Mouse (Mus musculus) midbrain, postnatal 0 days (tissue): ENCODE measurements around the gene Dnajc22. TPM values are rescaled to one million over a fixed set of nuclear protein-coding genes. Genes with fewer than 3 reads are reported as not detected.

Source experiments
- ATAC-seq: fragments of 200-750 bp; cut with Nextera tagmentation; 2 replicates; pipeline ENCODE4 v1.8.0; 2017; ENCODE audit warnings: moderate number of reproducible peaks, mild to moderate bottlenecking, moderate TSS enrichment, moderate library complexity; ENCODE audit not compliant: low FRiP score
- DNase-seq: peaks from one replicate; pipeline ENCODE4 v3.0.0-alpha.2; 2015; ENCODE audit warnings: low spot score
- H3K27ac ChIP-seq: fragments of 300-500 bp; sonication (generic); 2 replicates; pipeline ENCODE4 v1.5.1; 2014; ENCODE audit warnings: low read depth, mild to moderate bottlenecking, low read length, mixed read lengths
- H3K27me3 ChIP-seq: fragments of 300-500 bp; sonication (generic); 2 replicates; pipeline ENCODE4 v1.6.1; 2014; ENCODE audit warnings: low read length, control low read depth, mixed read lengths; ENCODE audit not compliant: insufficient read depth
- H3K36me3 ChIP-seq: fragments of 300-500 bp; sonication (generic); 2 replicates; pipeline ENCODE4 v1.6.1; 2014; ENCODE audit warnings: low read length, control low read depth, mixed read lengths; ENCODE audit not compliant: insufficient read depth
- H3K4me1 ChIP-seq: fragments of 300-500 bp; sonication (generic); 2 replicates; pipeline ENCODE4 v1.6.1; 2014; ENCODE audit warnings: mild to moderate bottlenecking, control low read depth, antibody characterized with exemption, low read length, mixed read lengths; ENCODE audit not compliant: insufficient read depth
- H3K4me2 ChIP-seq: fragments of 300-500 bp; sonication (generic); 2 replicates; pipeline ENCODE4 v1.6.1; 2014; ENCODE audit warnings: low read depth, mild to moderate bottlenecking, low read length, mixed read lengths; ENCODE audit not compliant: poor library complexity, severe bottlenecking
- H3K4me3 ChIP-seq: fragments of 300-500 bp; sonication (generic); 2 replicates; pipeline ENCODE4 v1.5.1; 2014; ENCODE audit warnings: low read depth, mild to moderate bottlenecking, low read length, moderate library complexity
- H3K9ac ChIP-seq: fragments of 300-500 bp; sonication (generic); replicated peaks from 2 replicates; pipeline ENCODE4 v1.6.1; 2014; ENCODE audit warnings: mild to moderate bottlenecking, low read length, moderate library complexity, mixed read lengths; ENCODE audit not compliant: poor library complexity, severe bottlenecking
- H3K9me3 ChIP-seq: fragments of 300-500 bp; sonication (generic); 2 replicates; pipeline ENCODE4 v1.6.1; 2016; ENCODE audit warnings: low read length, control low read depth
- CTCF ChIP-seq: IDR thresholded peaks from 2 replicates; pipeline ENCODE4 v1.5.1; 2016; ENCODE audit warnings: antibody characterized with exemption, mild to moderate bottlenecking
- WGBS: fragments of 180-500 bp; shearing (Covaris S2); extraction: QIAGEN DNeasy Blood & Tissue Kit; methylation state at CpG from one replicate; pipeline ENCODE4 v1.1.7; 2014; 5-methylcytosine and 5-hydroxymethylcytosine counted together
- polyA plus RNA-seq: library from polyadenylated mRNA; unstranded; fragments of >200 nt; fragmentation: Nextera tagmentation; extraction: Ambion mirVana; gene quantifications from 2 replicates; pipeline ENCODE4 v1.2.1, GENCODE M21; 2015
- total RNA-seq: library from RNA; depleted of rRNA; stranded (reverse); fragments of >200 nt; gene quantifications from 2 replicates; pipeline ENCODE4 v1.2.3, GENCODE M21; 2014

The Dnajc22 gene
- total and polyA plus RNA-seq, 2 experiments from 2014 or later: 0.88 to 1.6 TPM

DNA sequence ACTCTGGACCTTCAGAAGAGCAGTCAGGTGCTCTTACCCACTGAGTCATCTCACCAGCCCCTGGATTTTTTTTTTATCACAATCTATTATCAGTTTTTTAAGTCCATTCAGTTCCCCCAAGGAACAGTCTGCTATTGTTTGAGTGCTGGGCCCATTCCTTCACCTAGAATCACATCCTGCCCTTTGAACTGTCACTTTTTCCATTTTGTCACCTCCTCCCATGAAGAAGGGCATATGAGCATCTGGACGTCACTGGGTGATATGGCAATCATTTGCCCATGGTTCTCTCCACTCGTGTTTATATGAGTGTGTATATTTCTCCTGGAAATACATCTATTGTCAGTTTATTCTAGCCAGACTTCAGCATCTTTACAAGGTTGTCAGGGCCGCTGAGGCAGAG is 14.9 kb downstream of the Dnajc22 start:
- DNase-seq: no peak
- no peaks in the 10 kb centered on the region for H3K27me3 ChIP-seq
- no peak overlapping the region for H3K9ac ChIP-seq
- no peaks in the 10 kb centered on the region for H3K36me3 ChIP-seq
- no peak overlapping the region for H3K4me2 ChIP-seq
- no peaks in the 10 kb centered on the region for H3K9me3 ChIP-seq
- 81% methylated on average over 3 of the region's 3 CpGs for WGBS
- H3K27ac ChIP-seq: no peak overlapping the region
- H3K4me1 ChIP-seq: no peaks in the 10 kb centered on the region
- ATAC-seq: no peak
- no peak overlapping the region for H3K4me3 ChIP-seq
- TF ChIP-seq CTCF: no peak

DNA sequence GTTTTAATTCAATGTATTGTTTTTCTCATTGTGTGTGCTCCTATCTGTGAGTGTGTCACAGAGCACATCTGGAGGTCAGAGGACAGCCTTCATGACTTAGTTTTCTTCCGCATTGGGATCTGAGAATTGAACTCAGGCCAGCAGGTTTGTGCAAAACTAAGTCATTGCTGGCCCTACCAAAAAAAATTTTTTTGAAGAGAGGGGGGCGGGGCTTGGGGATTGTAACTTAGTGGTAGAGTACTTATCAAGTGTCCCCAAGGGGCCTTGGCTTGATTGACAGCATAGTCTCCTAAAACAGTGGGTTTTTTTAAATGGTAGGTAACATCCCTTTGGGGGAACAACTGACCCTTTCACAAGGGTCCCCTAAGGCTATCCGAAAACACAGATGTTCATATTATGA is 18.2 kb downstream of the Dnajc22 start:
- Histone ChIP-seq H3K27me3 (no peaks in the 10 kb centered on the region), H3K27ac (no peak overlapping the region), H3K9me3 (no peaks in the 10 kb centered on the region), H3K4me2 (no peak overlapping the region), H3K36me3 (no peaks in the 10 kb centered on the region), H3K4me1 (no peaks in the 10 kb centered on the region), H3K9ac (no peak overlapping the region), H3K4me3 (no peak overlapping the region)
- WGBS: 91% methylated on average over 3 of the region's 3 CpGs
- no peak for TF ChIP-seq CTCF
- no peak for DNase-seq
- no peak for ATAC-seq

DNA sequence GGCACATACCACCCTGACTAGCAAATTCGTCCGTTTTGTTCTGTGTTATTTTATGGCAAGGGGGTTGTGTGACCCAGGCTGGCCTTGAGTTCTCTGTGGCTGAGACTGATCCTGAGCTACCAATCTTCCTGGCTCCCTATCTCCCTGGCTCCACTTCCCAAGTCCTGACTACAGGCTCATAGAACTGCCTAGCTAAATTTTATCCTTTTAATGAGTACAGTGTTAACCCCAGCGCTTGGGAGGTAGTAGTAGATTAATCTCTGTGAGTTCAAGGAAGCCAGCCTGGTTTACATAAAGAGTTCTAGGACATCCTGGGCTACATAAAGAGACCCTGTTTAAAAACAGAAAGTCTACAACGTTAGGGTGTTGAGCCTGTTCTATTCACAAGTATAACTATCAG is 18.8 kb downstream of the Dnajc22 start:
- WGBS: 72% methylated on average over 4 of the region's 4 CpGs
- no peak overlapping the region for H3K27ac ChIP-seq
- ATAC-seq (no peak), DNase-seq (no peak)
- no peak for TF ChIP-seq CTCF
- H3K36me3 ChIP-seq: no peaks in the 10 kb centered on the region
- no peaks in the 10 kb centered on the region for H3K4me1 ChIP-seq
- no peaks in the 10 kb centered on the region for H3K27me3 ChIP-seq
- H3K9me3 ChIP-seq: no peaks in the 10 kb centered on the region
- H3K4me2 ChIP-seq: no peak overlapping the region
- H3K4me3 ChIP-seq: no peak overlapping the region
- H3K9ac ChIP-seq: no peak overlapping the region

DNA sequence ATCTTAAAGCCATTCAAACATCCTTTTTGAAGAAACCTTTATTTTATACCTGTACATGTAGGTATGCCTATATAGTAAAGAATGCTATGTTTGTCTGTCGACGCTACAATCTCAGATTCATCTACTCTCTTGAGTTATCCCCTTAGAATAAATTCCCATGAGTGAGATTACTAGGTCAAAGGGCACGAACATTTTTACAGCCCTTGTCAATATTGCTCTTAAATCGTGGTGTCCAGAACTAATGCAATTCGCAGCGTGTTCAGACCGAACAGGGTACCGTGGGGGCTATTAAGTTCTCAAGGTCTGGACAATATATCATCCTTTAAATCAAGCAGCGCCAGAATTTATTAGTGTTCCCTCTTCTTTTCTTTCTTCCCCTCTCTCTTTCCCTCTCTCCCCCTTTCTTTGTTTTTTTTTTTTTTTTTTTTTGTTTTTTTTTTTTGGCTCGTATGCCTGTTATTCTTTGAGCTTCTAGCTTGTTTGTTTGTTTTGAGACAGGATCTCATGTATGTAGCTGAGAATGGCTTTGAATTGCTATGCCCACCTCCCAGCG is 19.9 kb downstream of the Dnajc22 start:
- no peak overlapping the region for H3K4me3 ChIP-seq
- ATAC-seq (no peak), DNase-seq (no peak)
- H3K4me2 ChIP-seq: peak overlapping the region; percentile 22; the same call in 1 of the 2 replicates
- no peaks in the 10 kb centered on the region for H3K9me3 ChIP-seq
- no peaks in the 10 kb centered on the region for H3K36me3 ChIP-seq
- no peaks in the 10 kb centered on the region for H3K4me1 ChIP-seq
- no peak for TF ChIP-seq CTCF
- no peak overlapping the region for H3K9ac ChIP-seq
- 65% methylated on average over 11 of the region's 11 CpGs for WGBS
- no peaks in the 10 kb centered on the region for H3K27me3 ChIP-seq
- H3K27ac ChIP-seq: no peak overlapping the region

DNA sequence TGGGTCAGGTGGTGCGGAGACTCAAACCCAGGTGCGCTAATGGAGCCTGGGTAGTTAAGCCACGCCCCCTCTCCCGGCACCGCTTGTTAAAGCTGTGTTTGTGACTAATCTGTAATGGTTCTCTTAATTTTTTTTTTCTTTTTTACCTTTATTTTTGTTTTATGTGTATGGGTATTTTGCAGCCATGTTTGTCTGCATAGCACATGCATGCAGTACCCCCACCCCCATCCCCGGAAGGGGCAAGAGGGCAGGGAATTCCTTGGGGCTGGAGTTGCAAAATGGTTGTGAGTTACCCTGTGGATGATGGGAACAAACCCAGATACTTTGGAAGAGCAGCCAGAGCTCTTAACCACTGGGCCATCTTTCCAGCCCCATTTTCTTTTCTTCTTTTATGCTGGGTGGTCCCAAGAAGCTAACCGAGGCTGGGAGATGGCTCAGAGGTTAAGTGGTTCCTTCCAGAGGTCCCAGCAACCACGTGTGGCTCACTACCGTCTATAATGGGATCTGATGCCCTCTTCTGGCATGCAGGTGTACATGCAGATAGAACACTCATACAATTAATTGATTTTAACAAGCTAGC is 20.5 kb downstream of the Dnajc22 start:
- ATAC-seq (no peak), DNase-seq (no peak)
- H3K27me3 ChIP-seq: no peaks in the 10 kb centered on the region
- TF ChIP-seq CTCF: peak; percentile 63
- no peaks in the 10 kb centered on the region for H3K4me1 ChIP-seq
- peak overlapping the region; percentile 22; the same call in 1 of the 2 replicates for H3K4me2 ChIP-seq
- H3K9me3 ChIP-seq: no peaks in the 10 kb centered on the region
- no peak overlapping the region for H3K9ac ChIP-seq
- H3K36me3 ChIP-seq: no peaks in the 10 kb centered on the region
- WGBS: 11% methylated on average over 9 of the region's 9 CpGs
- H3K4me3 ChIP-seq: no peak overlapping the region
- no peak overlapping the region for H3K27ac ChIP-seq

DNA sequence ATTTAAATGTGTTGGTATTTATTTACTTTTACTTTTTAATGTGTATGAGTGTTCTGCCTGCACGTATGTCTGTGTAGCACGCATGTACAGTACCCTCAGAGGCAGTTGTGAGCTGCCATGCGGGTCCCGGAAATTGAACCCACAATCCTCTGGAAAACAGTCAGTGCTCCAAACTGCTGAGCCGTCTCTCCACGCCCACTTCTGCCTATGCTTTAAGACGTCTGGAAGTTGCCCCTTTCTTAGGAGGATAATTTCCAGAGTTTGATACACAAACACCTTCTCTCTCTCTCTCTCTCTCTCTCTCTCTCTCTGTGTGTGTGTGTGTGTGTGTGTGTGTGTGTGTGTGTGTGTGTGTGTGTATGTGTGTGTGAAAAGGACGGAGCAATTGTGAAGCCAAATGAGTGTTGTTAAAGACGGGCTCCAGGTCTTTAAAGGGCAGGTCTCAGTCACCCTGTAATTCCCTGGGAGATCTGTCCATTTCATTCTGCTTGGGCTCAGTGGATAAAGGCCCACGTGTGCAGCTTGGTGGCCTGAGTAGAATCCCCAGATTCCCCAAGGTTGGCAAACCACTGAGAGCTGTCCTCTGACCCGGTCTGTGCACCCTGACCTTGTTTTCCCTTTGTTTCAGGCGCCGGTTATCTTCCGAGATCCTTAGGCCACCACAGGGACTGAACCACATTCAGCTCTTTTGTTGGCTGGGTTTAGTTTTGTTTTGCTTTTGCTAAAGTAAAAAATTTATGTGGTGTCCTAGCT is 21.5 kb downstream of the Dnajc22 start:
- H3K36me3 ChIP-seq: no peaks in the 10 kb centered on the region
- TF ChIP-seq CTCF: no peak
- H3K4me3 ChIP-seq: no peak overlapping the region
- no peak overlapping the region for H3K27ac ChIP-seq
- H3K27me3 ChIP-seq: no peaks in the 10 kb centered on the region
- H3K9ac ChIP-seq: no peak overlapping the region
- H3K4me1 ChIP-seq: no peaks in the 10 kb centered on the region
- no peaks in the 10 kb centered on the region for H3K9me3 ChIP-seq
- DNase-seq (no peak), ATAC-seq (no peak)
- 47% methylated on average over 14 of the region's 14 CpGs for WGBS
- no peak overlapping the region for H3K4me2 ChIP-seq
